Mouse (Mus musculus) ES-Bruce4 (cell line): ENCODE measurements at regions not wholly inside any gene's neighbourhood (a gene's known extent, or its start where the extent isn't known, plus 50 kb on each side); places are given as distances from the start of the nearest gene placed in this dataset.

Experiments
- CTCF ChIP-seq: IDR thresholded peaks from one replicate; pipeline ENCODE4 v1.8.1; 2011; ENCODE audit warnings: low read depth, low read length
- POLR2A ChIP-seq: IDR thresholded peaks from one replicate; pipeline ENCODE4 v1.8.1; 2011; ENCODE audit warnings: low read length; ENCODE audit not compliant: insufficient read depth

DNA sequence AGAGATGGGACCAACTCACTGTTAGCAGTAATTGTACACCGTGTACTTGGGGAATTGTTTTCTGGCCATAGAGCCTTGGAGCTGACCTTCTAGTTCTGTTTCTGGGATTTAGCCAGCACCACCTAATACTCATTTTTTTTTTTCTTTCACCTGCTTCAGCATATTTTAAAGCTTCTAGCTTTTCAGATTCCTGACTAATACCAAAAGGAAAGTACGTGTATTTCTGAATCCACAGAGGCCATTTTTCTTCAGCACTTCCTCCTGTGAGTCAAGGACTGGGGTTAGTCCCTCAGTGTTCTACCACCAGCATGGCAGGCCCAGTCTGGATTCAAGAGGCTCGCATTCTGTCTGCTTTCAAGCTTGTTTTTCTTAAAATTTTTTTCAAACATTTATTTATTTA is 189.3 kb downstream of the Otol1 start:
- TF ChIP-seq POLR2A = no peak
- no peak for TF ChIP-seq CTCF
